In genomic region chr6:88812886-88813285, GRCm38 (mm10) we compare ENCODE assay signal across 8 mouse cellular contexts. TPM values are rescaled to one million over a fixed set of nuclear protein-coding genes. Genes with fewer than 3 reads are reported as not detected.
DNase-seq lines count a peak whose midpoint lies in the region; ATAC-seq and TF ChIP-seq lines count a peak whose summit lies in the region.

No protein-coding gene starts in this region.

- TF ChIP-seq CTCF in layer of hippocampus, adult 2 months (conservative IDR thresholded peaks at IDR 0.05) = peak; percentile 91
- TF ChIP-seq CTCF in ES-Bruce4 (IDR thresholded peaks at IDR 0.05; ENCODE audit: low read depth, low read length) = peak; percentile 3

- no peaks in the 10 kb centered on the region for H3K4me1 ChIP-seq in ES-Bruce4 (ENCODE audit: control insufficient read depth, insufficient read depth, low read length)
- H3K4me1 ChIP-seq in kidney, embryonic 14.5 days (ENCODE audit: control insufficient read depth, insufficient read depth, low read length) = peaks cover 14% of the 10 kb centered on the region; the same call in 1 of the 2 replicates

- H3K27ac ChIP-seq in layer of hippocampus, adult 2 months = peak overlapping the region; percentile 77
- H3K27ac ChIP-seq in ES-Bruce4 (ENCODE audit: insufficient read depth, low read length) = no peak overlapping the region
- H3K27ac ChIP-seq in kidney, embryonic 14.5 days (ENCODE audit: low read depth, low read length) = peak overlapping the region; percentile 74; the same call in 1 of the 2 replicates

- no peaks in the 10 kb centered on the region for H3K36me3 ChIP-seq in ES-Bruce4 (ENCODE audit: control insufficient read depth, insufficient read depth, low read length, poor library complexity, severe bottlenecking)
- no peaks in the 10 kb centered on the region for H3K36me3 ChIP-seq in kidney, embryonic 14.5 days (ENCODE audit: control insufficient read depth, insufficient read depth, low read length)

- TF ChIP-seq EP300 in ES-Bruce4 (IDR thresholded peaks at IDR 0.05; ENCODE audit: insufficient read depth, low read depth, low read length) = no peak

- no peaks in the 10 kb centered on the region for H3K27me3 ChIP-seq in ES-Bruce4 (ENCODE audit: control insufficient read depth, insufficient read depth, low read length, poor library complexity, severe bottlenecking)
- no peaks in the 10 kb centered on the region for H3K27me3 ChIP-seq in kidney, embryonic 14.5 days (ENCODE audit: control insufficient read depth, insufficient read depth, low read length)

- no peaks in the 10 kb centered on the region for H3K9me3 ChIP-seq in ES-Bruce4 (replicated peaks; ENCODE audit: control insufficient read depth, insufficient read depth, low read length, poor library complexity, severe bottlenecking)
- H3K9me3 ChIP-seq in kidney, embryonic 14.5 days (ENCODE audit: control insufficient read depth, low read length) = no peaks in the 10 kb centered on the region

- no peak overlapping the region for H3K4me2 ChIP-seq in kidney, embryonic 14.5 days (replicated peaks; ENCODE audit: low read depth, low read length)

- H3K9ac ChIP-seq in ES-Bruce4 (ENCODE audit: low read depth, poor library complexity, severe bottlenecking) = no peak overlapping the region
- H3K9ac ChIP-seq in kidney, embryonic 14.5 days (ENCODE audit: low read depth, low read length) = no peak overlapping the region

- ATAC-seq in kidney, embryonic 14.5 days (ENCODE audit: low FRiP score, low TSS enrichment) = no peak
- peak; percentile 53; the same call in 1 of the 2 replicates for ATAC-seq in megakaryocyte-erythroid progenitor cell, adult 5-6 weeks (replicated peaks; ENCODE audit: low FRiP score, low TSS enrichment, poor library complexity, severe bottlenecking)

- DNase-seq in layer of hippocampus, adult 2 months (ENCODE audit: low spot score in 2 of 2) = peak in 1 of 2 experiments; percentile 64
- no peak for DNase-seq in layer of hippocampus, postnatal 36 days
- peak; percentile 63 for DNase-seq in c-Kit-positive CD71-negative TER-119-negative erythroid progenitor cells, embryonic 14.5 days (ENCODE audit: low read depth)
- no peak for DNase-seq in urinary bladder, postnatal 36 days (ENCODE audit: low spot score in 2 of 2)
- no peak for DNase-seq in right cerebral cortex, postnatal 36 days (ENCODE audit: low spot score in 2 of 2)

- 63% methylated on average over 3 of the region's 3 CpGs for WGBS in kidney, embryonic 14.5 days

- no peak for TF ChIP-seq POLR2A in ES-Bruce4 (IDR thresholded peaks at IDR 0.05; ENCODE audit: insufficient read depth, low read length)

- no peak overlapping the region for H3K4me3 ChIP-seq in layer of hippocampus, adult 2 months
- H3K4me3 ChIP-seq in ES-Bruce4 (ENCODE audit: low read depth, low read length) = no peak overlapping the region
- no peak overlapping the region for H3K4me3 ChIP-seq in kidney, embryonic 14.5 days (ENCODE audit: low read length)

RNA-seq across cellular contexts. Expression of gene Abtb1, which starts 28.9 kb away (rescaled TPM):
- 10 to 100 TPM; 33.4 to 37.1 TPM for total RNA-seq in layer of hippocampus, adult 2 months (2021)
- 10 to 100 TPM; 29.7 to 30.6 TPM for total RNA-seq in layer of hippocampus, postnatal 36 days (2021)
- polyA plus RNA-seq in ES-Bruce4 (2011; ENCODE audit: insufficient read depth, insufficient read length, low read depth, missing spikeins) = 16.7 and 18.3 TPM in 2 replicates
- 24.8 and 27.1 TPM in 2 replicates for polyA plus RNA-seq in kidney, embryonic 14.5 days (2014; fragmentation: Nextera tagmentation; extraction: Ambion mirVana)
- total RNA-seq in megakaryocyte-erythroid progenitor cell, adult 5-6 weeks (2014; fragmentation: Nextera tagmentation) = 16.9 and 47.2 TPM in 2 replicates
- total RNA-seq in megakaryocyte-erythroid progenitor cell, adult 5-6 weeks (2017) = 30.6 and 44.0 TPM in 2 replicates
